Mouse (Mus musculus) midbrain, postnatal 0 days (tissue): Measurements from ENCODE around the gene Styx. TPM values are rescaled to one million over a fixed set of nuclear protein-coding genes. Genes with fewer than 3 reads are reported as not detected.

Experiments
- ATAC-seq: fragments of 200-750 bp; cut with Nextera tagmentation; 2 replicates; pipeline ENCODE4 v1.8.0; 2017; ENCODE audit warnings: moderate number of reproducible peaks, mild to moderate bottlenecking, moderate TSS enrichment, moderate library complexity; ENCODE audit not compliant: low FRiP score
- DNase-seq: peaks from one replicate; pipeline ENCODE4 v3.0.0-alpha.2; 2015; ENCODE audit warnings: low spot score
- H3K27ac ChIP-seq: fragments of 300-500 bp; sonication (generic); 2 replicates; pipeline ENCODE4 v1.5.1; 2014; ENCODE audit warnings: low read depth, mild to moderate bottlenecking, low read length, mixed read lengths
- H3K27me3 ChIP-seq: fragments of 300-500 bp; sonication (generic); 2 replicates; pipeline ENCODE4 v1.6.1; 2014; ENCODE audit warnings: low read length, control low read depth, mixed read lengths; ENCODE audit not compliant: insufficient read depth
- H3K36me3 ChIP-seq: fragments of 300-500 bp; sonication (generic); 2 replicates; pipeline ENCODE4 v1.6.1; 2014; ENCODE audit warnings: low read length, control low read depth, mixed read lengths; ENCODE audit not compliant: insufficient read depth
- H3K4me1 ChIP-seq: fragments of 300-500 bp; sonication (generic); 2 replicates; pipeline ENCODE4 v1.6.1; 2014; ENCODE audit warnings: mild to moderate bottlenecking, control low read depth, antibody characterized with exemption, low read length, mixed read lengths; ENCODE audit not compliant: insufficient read depth
- H3K4me2 ChIP-seq: fragments of 300-500 bp; sonication (generic); 2 replicates; pipeline ENCODE4 v1.6.1; 2014; ENCODE audit warnings: low read depth, mild to moderate bottlenecking, low read length, mixed read lengths; ENCODE audit not compliant: poor library complexity, severe bottlenecking
- H3K4me3 ChIP-seq: fragments of 300-500 bp; sonication (generic); 2 replicates; pipeline ENCODE4 v1.5.1; 2014; ENCODE audit warnings: low read depth, mild to moderate bottlenecking, low read length, moderate library complexity
- H3K9ac ChIP-seq: fragments of 300-500 bp; sonication (generic); replicated peaks from 2 replicates; pipeline ENCODE4 v1.6.1; 2014; ENCODE audit warnings: mild to moderate bottlenecking, low read length, moderate library complexity, mixed read lengths; ENCODE audit not compliant: poor library complexity, severe bottlenecking
- H3K9me3 ChIP-seq: fragments of 300-500 bp; sonication (generic); 2 replicates; pipeline ENCODE4 v1.6.1; 2016; ENCODE audit warnings: low read length, control low read depth
- CTCF ChIP-seq: IDR thresholded peaks from 2 replicates; pipeline ENCODE4 v1.5.1; 2016; ENCODE audit warnings: antibody characterized with exemption, mild to moderate bottlenecking
- WGBS: fragments of 180-500 bp; shearing (Covaris S2); extraction: QIAGEN DNeasy Blood & Tissue Kit; methylation state at CpG from one replicate; pipeline ENCODE4 v1.1.7; 2014; 5-methylcytosine and 5-hydroxymethylcytosine counted together
- polyA plus RNA-seq: library from polyadenylated mRNA; unstranded; fragments of >200 nt; fragmentation: Nextera tagmentation; extraction: Ambion mirVana; gene quantifications from 2 replicates; pipeline ENCODE4 v1.2.1, GENCODE M21; 2015
- total RNA-seq: library from RNA; depleted of rRNA; stranded (reverse); fragments of >200 nt; gene quantifications from 2 replicates; pipeline ENCODE4 v1.2.3, GENCODE M21; 2014

Styx gene
- total and polyA plus RNA-seq, 2 experiments from 2014 or later: 26.8 to 72.1 TPM

DNA sequence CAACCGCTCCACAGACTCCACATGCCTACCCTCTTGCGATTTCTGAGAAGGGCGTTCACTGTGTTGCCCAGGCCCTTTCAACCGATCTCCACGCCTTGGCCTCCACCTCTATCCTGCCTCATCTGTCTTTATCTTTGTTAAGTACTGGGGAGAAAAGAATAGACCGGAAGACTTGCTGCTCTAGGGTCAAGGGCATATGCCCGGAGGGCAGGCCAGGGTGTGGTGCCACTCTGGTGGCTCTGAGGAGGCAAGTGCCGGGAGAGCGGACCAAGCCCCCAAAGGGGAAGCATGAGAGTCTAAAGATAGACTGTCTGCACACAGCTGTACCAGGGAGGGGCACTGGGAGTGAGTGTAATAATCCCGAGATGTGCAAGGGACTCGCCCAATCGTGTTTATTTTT lies 94.6 kb downstream of the Styx start:
- WGBS: 74% methylated on average over 12 of the region's 12 CpGs
- no peak for DNase-seq
- no peak for ATAC-seq
- Histone ChIP-seq H3K27ac (no peak overlapping the region), H3K36me3 (no peaks in the 10 kb centered on the region), H3K9ac (no peak overlapping the region), H3K27me3 (no peaks in the 10 kb centered on the region), H3K9me3 (no peaks in the 10 kb centered on the region), H3K4me2 (no peak overlapping the region), H3K4me1 (no peaks in the 10 kb centered on the region), H3K4me3 (no peak overlapping the region)
- no peak for TF ChIP-seq CTCF

DNA sequence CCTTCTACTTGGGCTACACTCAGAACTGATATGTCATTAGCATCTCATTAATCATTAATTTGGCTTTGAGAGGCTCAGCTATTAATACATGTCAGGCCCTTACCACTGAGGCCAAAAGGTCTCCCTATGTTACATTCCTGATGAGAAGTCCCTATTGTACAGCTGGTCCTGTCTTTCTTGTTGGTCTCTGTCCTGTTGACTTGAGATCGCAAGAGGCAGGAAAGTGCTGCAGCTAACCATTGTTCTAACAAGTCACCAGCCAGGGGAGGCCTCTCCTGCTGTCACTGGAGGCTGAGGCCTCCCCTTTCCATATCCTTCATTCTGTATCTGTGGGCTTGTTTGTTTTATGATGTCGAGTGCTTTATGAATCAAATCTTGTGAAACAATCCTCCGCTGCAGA lies 95.9 kb downstream of the Styx start:
- 80% methylated on average over 3 of the region's 3 CpGs for WGBS
- Histone ChIP-seq H3K36me3 (no peaks in the 10 kb centered on the region), H3K9me3 (no peaks in the 10 kb centered on the region), H3K4me3 (no peak overlapping the region), H3K27ac (no peak overlapping the region), H3K9ac (no peak overlapping the region), H3K4me2 (no peak overlapping the region), H3K4me1 (no peaks in the 10 kb centered on the region), H3K27me3 (no peaks in the 10 kb centered on the region)
- TF ChIP-seq CTCF: no peak
- no peak for ATAC-seq
- no peak for DNase-seq

DNA sequence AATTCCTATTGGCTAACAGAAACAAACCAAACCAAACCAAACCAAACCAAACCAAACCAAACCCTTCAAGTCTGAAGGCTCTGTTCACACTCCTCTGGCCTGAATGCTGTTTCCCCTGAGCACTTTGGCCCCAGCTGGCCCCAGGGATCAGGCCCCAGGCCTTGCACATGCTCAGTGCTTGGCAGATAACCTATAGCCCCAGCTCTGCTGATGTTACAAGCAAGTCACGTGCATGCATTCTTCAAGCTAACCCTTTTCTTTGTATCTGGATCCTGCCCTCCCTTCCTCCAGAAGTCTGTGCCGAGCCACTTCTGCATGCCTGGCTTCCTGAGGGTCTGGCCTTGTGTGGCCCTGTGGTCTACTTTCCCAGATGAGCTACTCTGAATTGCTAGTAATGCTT lies 100.2 kb downstream of the Styx start:
- ATAC-seq: no peak
- no peak for TF ChIP-seq CTCF
- Histone ChIP-seq H3K9ac (no peak overlapping the region), H3K4me1 (0 out of 2 replicates have a peak, but pooled peaks cover 6% of the 10 kb centered on the region), H3K4me3 (no peak overlapping the region), H3K4me2 (no peak overlapping the region), H3K27me3 (no peaks in the 10 kb centered on the region), H3K9me3 (no peaks in the 10 kb centered on the region), H3K36me3 (no peaks in the 10 kb centered on the region), H3K27ac (no peak overlapping the region)
- WGBS: 22% methylated on average over 2 of the region's 2 CpGs
- DNase-seq: no peak

DNA sequence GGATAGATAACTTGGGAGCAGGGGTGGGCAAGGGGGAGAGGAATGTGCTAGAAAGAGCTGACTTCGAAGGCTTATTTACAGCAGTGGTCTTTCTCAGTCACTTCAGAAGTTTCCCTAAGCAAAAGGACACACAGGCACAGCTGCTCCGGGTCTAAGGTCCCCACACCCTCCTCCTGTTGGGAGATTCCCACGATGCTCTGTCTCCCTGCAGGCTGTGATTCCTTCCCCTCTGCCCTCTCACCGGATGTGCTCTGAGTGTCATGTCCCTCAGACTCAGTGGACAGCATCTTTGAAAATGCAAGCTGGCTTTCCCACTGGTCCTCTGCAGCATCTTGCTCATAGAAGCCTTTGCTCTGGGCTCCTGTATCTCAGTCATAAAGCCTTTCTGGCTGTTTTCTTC lies 101.3 kb downstream of the Styx start:
- H3K36me3 ChIP-seq: no peaks in the 10 kb centered on the region
- no peak overlapping the region for H3K4me2 ChIP-seq
- no peaks in the 10 kb centered on the region for H3K27me3 ChIP-seq
- ATAC-seq (no peak), DNase-seq (no peak)
- H3K4me1 ChIP-seq: peaks cover 13% of the 10 kb centered on the region
- no peak overlapping the region for H3K9ac ChIP-seq
- H3K9me3 ChIP-seq: no peaks in the 10 kb centered on the region
- no peak overlapping the region for H3K27ac ChIP-seq
- H3K4me3 ChIP-seq: no peak overlapping the region
- 54% methylated on average over 4 of the region's 4 CpGs for WGBS
- TF ChIP-seq CTCF: no peak

DNA sequence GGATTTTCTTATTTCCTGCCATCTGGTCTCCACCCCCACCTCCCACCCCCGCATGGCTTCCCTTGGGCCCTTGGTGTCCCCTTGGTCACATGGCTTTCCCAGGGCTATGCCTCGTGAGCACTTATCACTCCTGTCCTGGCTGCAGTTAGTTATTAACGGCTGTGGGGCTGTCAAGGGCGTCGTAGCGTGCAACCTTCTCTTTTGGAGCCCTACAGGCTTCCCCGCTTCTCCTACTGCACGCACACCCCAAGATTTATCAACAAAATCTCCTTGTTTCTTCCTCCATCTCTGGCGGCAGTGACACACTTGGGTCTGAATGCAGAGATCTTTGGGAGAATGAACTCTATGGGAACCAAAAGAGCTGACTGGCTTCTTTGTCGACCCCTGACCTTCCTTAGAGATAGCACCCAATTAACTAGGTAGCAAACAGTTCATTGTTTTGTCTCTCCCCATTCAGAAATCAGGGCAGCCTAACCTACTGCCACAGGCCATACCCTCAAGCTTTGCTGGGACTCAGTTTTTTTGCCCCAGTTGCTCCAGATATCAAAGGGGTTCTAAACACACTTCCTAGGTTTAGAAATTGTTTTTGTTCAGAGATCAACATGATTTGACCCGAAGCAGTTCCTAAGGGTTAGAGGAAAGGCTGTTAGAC lies 102.1 kb downstream of the Styx start:
- Histone ChIP-seq H3K36me3 (0 out of 2 replicates have a peak, but pooled peaks cover under 1% of the 10 kb centered on the region), H3K4me3 (no peak overlapping the region), H3K9me3 (no peaks in the 10 kb centered on the region), H3K4me2 (no peak overlapping the region), H3K27ac (no peak overlapping the region), H3K27me3 (no peaks in the 10 kb centered on the region), H3K9ac (no peak overlapping the region), H3K4me1 (peaks cover 13% of the 10 kb centered on the region)
- WGBS: 49% methylated on average over 11 of the region's 11 CpGs
- DNase-seq: no peak
- ATAC-seq: no peak
- no peak for TF ChIP-seq CTCF

DNA sequence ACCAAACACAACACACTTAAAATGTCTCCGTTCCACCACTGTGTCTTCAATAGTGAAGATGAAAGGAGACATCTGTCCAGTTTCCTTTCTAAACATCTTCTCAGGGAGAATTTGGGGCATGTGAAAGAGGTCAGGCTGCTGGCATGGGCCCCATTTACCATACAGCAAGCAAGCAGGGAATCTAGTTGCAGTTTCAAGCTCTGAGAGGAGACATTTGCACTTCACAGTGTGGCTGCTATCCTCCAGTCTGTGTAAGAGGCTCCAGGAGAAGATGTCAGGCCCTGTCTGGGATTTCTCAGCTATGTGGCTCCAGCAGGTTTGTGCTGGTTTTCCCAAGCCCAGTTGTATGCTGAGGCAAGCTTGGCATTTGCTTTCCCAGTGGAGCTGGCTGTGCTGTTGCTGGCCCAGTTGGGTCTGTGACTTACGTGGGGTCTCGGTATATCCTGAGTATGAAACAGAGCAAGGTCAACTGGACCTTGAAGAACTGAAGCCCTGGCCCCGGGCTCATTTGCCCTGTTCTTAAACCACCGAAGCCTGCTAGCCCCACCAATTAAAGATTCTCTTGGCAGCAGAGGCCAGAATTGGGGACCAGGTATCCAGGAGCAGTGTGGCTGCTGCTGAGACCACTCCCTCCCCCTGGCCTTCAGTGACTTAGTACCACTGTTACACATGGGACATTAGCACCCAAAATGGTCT lies 102.8 kb downstream of the Styx start:
- H3K27me3 ChIP-seq: no peaks in the 10 kb centered on the region
- 0 out of 2 replicates have a peak, but pooled peaks cover 6% of the 10 kb centered on the region for H3K36me3 ChIP-seq
- 78% methylated on average over 5 of the region's 5 CpGs for WGBS
- ATAC-seq: no peak
- peaks cover 13% of the 10 kb centered on the region for H3K4me1 ChIP-seq
- TF ChIP-seq CTCF: no peak
- H3K9me3 ChIP-seq: no peaks in the 10 kb centered on the region
- H3K27ac ChIP-seq: no peak overlapping the region
- no peak overlapping the region for H3K9ac ChIP-seq
- no peak overlapping the region for H3K4me2 ChIP-seq
- no peak for DNase-seq
- no peak overlapping the region for H3K4me3 ChIP-seq
